Mouse (Mus musculus): ENCODE measurements around the gene Prpsap1. TPM values are rescaled to one million over a fixed set of nuclear protein-coding genes. Genes with fewer than 3 reads are reported as not detected.
"Not testable (repeated sequence)": the region's sequence is repeated elsewhere in the genome, so short reads cannot be mapped to it uniquely, and the experiment has no call there.

Prpsap1 gene
- total RNA-seq, 2 experiments from 2014 or later, result 25.1 to 29.4 TPM

DNA sequence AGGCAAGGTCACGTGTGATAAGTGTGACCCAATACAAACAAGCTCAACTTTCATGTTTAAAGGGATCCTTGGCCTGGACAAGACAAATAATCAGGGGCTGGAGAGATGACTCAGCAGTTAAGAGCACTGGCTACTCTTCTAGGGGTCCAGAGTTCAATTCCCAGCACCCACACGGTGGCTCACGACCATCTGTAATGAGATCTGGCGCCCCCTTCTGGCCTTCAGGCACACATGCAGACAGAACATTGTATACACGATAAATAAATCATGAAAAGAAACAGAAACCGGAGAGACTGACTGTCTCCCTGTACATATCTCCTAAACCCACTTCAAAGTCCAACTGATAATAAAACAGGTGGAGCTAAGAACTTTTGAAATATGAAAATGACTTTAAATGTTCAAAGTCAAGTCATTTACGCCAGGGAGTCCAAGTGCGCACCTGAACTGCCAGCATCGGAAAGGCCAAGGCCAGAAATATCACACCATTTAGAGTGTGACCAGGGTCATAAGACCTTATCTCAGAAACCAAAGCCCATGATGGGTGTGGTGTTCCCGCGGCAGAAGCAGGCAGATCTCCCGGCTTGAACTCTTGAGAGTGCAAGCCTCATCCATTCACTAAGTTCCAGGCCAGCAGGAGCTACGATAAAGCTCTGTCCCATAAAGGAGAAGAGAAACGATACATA is 5.2 kb downstream of the Prpsap1 start:
- no peak for DNase-seq

DNA sequence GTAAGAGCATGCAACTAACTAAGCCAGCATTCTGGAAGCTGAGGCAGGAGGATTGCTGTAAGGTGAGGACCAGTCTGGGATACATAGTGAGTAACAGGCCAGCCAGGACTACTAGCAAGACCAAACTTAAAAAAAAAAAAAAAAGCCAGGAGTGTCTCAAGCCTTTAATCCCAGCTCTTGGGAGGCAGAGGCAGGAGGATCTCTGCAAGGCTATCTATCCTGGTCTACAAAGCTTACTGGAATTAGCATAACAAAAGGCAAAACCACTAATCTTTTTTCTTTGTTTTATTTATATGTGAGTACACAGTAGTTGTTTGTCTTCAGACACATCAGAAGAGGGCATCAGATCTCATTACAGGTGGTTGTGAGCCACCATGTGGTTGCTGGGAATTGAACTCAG is 5.8 kb downstream of the Prpsap1 start:
- DNase-seq, result no peak

DNA sequence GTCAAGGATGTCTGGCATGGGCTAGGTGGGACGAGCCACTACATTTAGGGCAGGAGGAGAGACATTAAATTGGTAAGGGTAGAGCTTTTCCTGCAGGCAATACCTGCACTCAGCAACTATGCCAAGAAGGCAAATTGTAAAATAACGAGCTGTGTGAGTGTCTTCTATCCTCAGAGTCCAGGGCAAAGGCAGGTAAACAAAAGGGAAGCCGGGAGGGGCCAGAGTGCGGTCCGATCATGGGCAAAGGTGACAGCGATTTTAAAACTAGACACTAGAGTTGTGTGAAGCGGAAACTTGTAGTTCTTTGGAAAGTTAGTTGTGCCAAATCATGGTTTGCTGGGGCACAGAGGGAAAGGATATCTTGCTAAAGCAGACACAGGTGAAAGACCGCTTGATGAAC is 9.7 kb downstream of the Prpsap1 start:
- DNase-seq, result no peak

DNA sequence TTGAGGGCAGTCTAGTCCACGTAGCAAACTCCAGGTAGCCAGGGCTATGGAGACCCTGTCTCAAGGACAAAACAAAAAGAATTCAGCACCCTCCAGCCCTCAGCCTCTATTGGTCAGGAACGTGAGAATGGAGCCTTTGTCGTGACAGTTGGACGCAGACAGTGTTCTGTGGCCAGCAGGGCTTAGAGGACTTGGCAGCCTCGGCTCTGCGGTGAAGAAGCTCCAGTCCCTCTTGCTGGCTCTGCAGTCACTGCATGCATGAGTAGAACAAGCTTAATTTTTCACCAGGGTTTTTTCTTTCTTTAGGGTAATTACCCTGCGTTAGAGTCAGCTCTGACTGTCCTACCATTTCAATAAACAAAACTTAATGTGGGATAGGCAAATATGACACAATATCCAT is 12.2 kb downstream of the Prpsap1 start:
- no peak for DNase-seq

DNA sequence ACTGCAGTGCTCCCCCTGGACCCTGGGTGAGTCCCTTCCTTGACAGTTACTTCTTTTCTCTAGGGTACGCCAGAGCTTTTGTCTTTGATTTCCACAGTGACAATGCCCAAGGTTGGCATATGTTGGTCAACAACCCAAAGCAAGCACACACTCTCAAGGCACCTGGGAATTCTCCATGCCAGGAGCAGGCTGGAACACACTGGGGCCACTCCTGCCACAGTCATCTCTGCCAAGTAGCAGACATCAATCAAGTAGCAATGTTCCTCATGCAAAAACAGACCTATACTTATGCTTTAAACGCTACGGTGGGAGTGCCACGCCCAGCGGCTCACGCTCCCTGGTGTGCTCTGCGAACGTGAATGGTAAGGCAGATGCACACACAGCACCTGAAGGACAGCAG is 13.0 kb downstream of the Prpsap1 start:
- DNase-seq, result no peak

DNA sequence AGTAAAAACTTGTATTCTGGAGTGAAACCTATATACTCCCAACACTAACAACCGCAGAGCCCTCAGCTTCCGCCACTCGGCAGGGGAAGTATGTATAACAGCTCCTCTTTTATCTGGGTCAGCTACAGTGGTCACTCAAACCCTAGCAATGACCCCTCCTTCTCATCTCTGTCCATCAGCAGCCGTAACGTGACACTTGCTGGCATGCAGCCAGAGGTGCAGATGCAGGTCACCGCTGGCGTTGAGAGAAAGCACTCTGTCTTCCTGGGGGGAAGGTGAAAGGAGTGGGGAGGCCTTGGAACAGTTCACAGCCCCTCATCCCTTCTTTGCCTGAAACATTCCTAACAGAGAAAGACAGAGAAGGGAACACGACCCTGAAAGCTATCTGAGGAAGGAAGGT is 14.2 kb downstream of the Prpsap1 start:
- DNase-seq, result no peak

DNA sequence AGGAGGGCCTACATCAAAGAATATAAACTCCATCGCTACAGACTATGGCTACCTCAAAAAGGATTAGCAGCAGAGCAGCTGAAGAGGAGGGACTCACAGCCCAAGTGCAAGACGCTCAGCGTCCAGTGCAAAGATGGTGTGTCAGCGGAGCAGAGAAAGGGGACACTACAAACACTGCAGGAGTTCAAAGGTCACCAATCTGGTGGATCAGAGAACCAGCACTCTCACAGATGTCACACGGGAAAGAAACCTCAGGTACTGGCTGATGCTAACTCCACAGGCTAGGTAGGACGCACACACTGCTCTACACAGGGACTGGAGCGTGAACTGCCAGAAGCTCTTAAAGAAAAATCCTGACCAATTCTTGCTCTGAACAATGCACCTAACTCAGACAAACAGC is 15.0 kb downstream of the Prpsap1 start:
- no peak for DNase-seq

DNA sequence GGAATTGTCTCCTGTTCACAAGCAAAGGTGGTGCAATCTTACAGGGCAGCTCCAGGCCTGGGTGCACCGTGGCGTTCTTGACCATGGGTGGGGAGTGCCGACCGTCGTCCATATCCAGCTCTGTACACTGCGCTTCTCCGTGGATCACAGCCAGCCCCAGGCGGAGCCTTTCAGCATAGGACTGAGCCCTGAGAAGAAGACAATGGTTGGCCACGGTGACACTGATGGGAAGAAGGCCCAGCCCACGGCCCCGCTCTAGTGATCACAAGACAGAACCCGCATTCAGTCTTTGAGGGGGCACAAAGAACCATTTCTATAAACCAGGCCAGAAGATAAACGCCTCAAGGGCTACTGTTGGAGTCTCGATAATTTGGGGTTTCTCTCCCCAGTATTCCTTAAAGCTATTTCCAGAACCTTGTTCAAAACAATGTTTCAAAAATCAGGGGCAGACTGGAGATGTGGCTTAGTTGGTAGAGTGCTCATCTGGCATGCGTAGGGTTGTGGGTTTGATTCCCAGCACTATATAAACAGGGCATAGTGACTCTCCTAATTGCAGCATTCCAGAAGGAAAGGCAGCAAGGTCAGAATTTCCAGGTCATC is 16.7 kb downstream of the Prpsap1 start:
- DNase-seq, result no peak

DNA sequence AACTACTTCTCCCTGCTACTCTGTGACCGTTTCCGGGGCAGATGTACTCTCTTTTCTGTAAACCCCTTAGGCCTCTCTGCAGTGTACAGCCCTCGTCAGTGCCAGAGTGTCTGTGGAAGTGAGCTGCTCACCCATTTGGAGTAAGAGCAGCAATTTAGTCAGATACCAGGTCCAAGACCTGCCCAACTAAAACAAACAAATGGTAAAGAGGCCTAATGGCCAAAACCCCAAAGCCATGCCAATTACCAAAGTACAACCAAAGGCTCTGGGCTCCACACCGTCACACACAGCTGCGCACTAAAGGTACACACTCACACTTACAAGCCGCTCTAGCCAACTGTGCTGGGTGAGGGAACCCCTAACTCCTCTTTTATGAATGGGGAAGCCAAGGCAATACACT is 17.3 kb downstream of the Prpsap1 start:
- no peak for DNase-seq

DNA sequence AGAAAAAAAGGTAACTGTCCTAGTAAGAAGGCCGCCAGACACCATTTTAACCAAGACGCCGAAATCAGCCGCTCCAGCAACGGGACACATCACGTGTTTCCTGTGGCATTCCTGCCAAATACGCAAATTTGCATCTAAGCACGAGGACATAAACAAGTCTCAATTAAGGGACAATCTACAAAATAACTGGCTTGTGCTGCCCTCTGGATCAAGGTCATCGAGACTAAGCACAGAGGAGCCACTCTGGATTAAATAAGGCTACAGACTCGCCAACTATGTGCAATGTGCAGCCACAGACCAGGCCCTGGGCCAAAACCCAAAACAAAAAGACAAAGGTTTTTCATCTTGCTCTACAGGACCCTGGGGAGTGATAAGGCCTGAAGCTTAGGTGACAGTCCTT is 18.0 kb downstream of the Prpsap1 start:
- peak; percentile 48 to 53 for DNase-seq

DNA sequence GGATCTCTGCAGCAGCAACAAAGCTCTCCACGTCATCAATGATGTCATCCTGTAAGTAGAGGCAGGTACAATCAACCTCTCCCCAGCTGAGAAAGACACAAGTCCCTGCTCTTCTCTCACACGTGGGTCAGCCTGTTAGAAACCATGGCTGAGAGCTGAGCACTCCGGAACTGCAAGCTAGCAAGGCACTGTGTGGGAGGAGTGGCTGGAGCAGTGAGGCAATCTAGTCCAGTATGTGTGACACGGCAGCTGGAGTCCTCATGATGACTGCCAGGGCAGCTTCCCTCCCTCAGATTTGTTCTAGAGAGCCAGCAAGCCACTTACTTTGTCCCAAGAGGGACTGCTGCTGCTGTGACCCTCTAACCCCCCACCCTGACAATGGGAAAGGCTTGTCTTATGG is 21.7 kb downstream of the Prpsap1 start:
- DNase-seq, result peak in 1 of 2 experiments; percentile 37

DNA sequence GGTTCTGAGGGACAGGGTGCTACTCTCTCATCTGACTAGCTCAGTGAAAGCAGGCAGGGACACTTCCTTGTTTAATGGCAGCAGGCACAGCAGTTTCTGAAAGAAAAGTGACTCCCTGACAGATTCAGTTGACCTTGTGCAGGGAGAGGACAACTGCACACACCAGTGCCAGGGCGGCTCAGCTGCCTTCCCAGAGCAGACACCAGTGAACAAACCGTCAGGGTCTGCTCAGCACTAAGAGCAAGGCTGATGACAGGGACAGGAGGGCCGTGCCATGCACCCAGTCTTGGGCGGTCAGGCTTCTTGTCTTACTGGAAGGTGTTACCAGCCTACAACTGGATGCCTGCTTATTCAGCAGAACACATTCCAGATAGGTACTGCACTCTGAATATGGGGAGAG is 23.1 kb downstream of the Prpsap1 start:
- DNase-seq, result no peak

DNA sequence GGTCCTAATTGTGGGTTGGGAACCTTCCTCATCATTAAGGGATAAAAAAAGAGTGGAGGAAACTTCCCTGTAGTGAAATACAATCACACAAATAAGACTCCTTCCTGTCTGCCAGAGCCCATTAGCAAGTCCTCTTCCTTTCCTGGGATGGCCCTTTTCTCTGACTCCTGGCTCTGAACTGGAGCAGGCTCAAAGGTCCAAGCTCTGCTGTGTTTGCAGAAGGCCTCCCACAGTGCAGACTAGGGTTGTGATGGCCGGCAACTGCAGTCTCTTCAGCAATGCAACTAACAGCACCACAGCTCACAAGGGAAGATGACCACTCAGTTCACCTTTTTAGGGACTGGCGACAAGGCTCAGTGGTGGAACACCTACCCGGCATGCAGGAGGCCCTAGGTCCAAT is 23.8 kb downstream of the Prpsap1 start:
- DNase-seq, result no peak

DNA sequence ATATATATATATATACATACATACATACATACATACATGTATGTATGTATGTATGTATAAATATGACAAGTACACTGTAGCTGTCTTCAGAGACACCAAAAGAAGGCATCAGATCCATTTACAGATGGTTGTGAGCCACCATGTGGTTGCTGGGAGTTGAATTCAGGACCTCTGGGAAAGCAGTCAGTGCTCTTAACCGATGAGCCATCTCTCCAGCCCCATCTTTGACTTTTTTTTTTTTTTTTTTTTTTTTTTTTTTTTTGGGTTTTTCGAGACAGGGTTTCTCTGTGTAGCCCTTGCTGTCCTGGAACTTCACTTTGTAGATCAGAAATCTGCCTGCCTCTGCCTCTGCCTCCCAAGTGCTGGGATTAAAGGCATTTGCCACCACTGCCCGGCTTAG is 25.7 kb downstream of the Prpsap1 start:
- not testable (repeated sequence) for DNase-seq

DNA sequence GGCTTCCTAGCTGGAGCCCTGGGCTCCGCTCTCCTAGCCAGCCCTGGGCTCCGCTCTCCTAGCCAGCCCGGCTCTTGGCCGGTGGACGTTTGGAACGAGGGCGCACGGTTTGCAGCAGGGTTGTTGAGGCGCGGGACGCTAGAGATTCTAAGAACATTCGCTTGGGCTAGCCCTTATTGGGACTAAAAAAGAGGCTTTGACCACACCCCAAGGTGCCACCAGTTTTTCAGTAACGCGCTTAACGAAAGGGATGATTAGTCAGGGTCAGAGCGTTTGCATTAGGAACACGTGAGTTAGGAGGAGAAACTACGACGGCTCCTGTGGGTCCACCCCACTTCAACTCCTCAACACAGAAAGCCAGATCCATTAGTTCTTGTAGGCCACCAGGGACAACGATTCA is 27.9 kb downstream of the Prpsap1 start, which contains the start of gene Qrich2:
Gene Qrich2, minus strand, starts transcription at position 101 of the 400 bp plus-strand sequence.
- DNase-seq, result no peak

DNA sequence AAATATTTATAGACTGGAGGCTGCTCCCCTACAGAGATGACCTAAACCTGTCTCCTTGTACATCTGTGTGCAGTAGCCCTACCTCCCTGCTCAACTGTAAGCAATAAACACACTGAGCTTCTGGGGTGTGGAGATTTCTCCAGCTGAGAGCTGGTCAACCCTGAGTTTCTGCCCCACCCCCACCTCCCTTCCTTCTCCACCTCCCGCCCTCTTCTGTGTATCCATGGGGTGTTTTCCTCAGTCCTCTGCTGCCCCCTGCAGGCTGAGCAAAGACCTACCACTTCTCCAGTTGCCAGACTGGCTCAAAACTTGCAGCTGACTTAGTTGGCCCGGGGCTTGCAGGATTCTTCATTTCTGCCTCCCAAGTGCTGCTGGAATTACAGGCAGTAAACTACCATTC is 30.2 kb downstream of the Prpsap1 start:
- peak; percentile 82 to 93 for DNase-seq

DNA sequence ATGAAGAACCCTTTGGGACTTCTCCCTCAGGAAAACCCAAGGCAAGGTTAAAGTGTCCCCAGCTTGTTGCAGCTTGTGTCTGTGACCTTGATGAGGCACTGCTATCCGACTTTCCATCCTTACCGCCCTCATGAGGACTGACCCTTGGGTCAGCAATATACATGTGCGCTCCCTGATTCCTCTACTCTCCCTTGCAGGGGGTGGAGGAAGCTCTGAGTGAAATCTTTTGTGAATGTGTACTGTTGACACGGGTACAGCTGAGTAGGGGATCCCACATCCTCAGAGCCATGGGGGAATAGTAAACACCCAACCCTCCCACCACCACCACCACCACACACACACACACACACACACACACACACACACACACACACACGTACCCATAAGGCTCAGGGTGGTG is 30.7 kb downstream of the Prpsap1 start:
- no peak for DNase-seq

DNA sequence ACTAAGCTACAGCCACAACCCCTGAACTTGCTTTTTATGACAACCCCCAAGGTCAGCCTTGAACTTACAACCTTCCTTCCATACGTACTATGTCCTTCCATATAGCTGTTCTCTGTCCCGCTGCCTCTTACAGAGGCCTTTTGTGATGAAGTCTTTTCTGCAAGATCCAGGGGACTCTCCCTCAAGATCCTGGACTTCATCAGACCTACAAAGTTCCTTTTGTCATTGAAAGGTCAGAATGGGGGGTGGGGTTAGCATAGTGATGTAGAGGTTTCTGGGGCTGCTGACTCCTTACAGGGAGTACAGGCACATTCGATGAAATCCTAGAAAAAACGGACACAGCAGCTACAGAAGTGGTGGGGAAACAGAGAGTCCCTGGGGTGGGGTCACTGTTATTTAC is 34.2 kb downstream of the Prpsap1 start:
- no peak for DNase-seq

DNA sequence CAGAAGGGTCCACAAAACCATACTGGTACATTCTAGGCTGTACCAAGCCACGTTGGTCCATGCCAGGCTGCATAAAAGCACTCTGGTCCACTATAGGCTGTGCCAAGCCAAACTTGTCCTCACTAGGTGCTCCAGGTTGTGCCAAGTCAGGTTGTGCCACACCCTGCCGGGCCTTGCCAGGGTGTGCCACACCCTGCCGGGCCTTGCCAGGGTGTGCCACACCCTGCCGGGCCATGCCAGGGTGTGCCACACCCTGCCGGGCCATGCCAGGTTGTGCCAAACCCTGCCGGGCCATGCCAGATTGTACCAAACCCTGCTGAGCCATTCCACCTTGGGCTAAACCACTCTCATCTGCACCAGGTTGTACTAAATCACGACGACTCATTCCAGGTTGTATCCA is 37.8 kb downstream of the Prpsap1 start:
- no peak for DNase-seq

DNA sequence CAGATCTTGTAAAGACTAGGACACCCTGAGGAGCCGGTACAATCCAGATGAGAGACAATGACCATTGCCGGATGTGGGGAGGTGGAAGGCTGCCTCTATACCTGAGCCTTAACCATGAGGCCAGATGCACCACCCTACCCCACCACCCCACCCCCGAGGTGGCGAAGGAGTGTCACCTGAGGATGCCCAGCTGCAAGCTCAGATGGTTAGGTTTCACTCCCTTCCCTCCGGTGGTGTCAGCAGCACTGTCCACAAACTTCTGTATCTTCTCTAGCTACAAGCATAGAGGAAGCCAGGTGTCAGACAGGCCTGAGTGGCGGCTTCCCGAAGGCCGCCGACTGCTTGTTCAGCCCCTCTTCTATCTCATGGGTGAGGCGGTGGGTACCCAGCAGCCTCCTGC is 40.1 kb downstream of the Prpsap1 start:
- DNase-seq, result no peak

DNA sequence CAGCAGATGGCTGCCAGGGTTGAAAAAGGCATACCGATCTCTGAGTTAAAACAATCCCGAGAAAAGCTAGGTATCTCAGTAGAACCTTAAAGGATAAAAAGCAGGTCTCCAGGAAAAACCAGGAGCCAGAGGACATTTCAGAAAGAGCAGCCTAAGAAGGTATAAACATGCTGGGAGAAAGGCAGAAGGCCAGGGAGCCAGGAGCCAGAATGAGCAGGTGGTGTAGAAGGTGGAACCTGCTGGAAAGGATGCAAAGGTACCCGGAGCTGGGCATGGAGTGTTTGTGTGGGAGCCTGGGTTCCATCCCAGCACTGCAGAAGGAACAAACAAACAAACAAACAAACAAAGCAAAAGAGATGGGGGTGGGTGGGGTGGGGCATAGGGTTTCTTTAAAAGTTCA is 44.7 kb downstream of the Prpsap1 start:
- DNase-seq, result no peak

DNA sequence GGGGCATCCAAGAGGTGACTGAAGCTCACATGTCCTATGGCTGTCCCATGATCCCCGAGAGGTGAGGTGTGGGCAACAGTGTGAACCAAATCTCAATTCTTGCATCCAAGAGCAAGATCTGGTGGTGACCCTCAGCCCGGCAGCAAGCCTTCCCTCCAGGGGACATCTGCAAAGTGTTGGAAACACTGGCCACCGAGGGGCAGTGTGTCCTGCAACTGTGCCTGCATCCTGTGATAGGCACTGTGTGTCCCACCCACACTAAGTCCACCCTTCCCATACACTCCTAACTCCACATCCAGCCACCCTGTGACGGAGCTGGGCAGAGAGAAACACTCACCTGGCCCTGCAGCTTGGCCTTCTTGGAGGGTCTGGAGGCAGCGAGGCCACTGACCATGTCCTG is 46.2 kb downstream of the Prpsap1 start:
- no peak for DNase-seq

DNA sequence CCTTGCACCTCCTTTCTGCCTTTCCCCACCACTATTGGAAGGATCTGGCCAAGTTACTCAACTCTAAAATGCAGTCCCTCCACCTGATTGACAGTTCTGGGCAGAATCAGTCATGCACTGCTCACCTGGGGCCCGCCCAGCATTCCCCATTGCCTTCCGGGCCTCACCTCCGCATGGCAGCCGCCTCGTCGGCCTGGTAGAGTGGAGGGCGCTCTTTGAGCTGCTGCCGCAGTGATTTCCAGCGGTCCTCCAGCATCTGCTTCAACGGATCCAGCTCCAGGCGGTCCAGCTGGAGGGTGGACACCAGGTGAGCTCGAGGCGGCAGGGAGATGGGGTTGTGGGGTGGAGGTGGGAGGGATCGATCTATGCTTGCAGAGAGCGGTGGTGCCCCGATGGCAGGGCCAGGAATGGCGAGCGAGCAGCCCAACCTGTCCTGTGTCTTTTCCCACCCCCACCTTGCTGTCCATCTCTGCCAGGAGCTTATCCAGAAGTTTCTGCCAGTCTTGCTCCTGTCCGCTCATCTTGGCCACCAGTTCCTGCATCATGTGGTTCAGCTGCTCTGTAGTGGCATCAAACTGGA is 47.6 kb downstream of the Prpsap1 start:
- DNase-seq, result no peak
